Mouse (Mus musculus): ENCODE results near the gene Usp25.

DNA sequence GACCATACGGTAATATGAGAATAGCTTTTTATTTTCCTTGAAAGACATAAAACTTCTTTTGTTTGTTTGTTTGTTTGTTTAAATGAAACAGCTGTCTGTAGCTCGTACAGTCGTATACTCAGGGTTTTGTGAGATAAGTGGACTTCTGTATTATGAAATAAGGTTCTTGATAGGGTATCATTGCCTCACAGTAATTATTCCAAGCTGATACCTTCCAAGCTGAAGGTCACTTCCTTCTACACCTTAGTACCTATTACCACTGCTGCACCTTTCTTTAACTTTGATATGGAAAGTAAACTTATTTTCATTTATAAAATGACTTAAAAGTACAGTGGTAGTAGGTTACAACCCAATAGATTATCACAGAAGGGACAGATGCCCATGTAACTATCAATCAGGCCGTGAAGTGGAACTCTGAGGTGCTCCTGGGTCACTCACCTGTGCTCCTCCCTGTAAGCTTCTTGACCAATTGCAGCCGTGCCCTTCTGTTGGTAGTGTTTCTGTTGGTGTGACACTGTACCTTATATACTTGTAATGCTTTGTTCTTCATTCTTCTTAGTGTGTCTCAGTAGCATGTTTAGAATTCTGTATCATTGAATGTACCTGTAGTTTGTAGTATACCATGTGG is 90.2 kb downstream of the Usp25 start:
- TF ChIP-seq CTCF (IDR thresholded peaks at IDR 0.05; ENCODE audit: low read depth) (no peak), EP300 (IDR thresholded peaks at IDR 0.05; ENCODE audit: low read depth) (no peak)
